In genomic region chr7:29364052-29364451, GRCm38 (mm10) we compare ENCODE assay signal across 8 mouse cellular contexts.
A peak's percentile ranks its signal among the peaks of the same experiment; 100 is the strongest.
DNase-seq lines count a peak whose midpoint lies in the region; ATAC-seq and TF ChIP-seq lines count a peak whose summit lies in the region.

No protein-coding gene starts in this region.

- TF ChIP-seq POLR2A in MEL (IDR thresholded peaks at IDR 0.05; ENCODE audit: control insufficient read depth in 1 of 2, insufficient read depth in 1 of 2, low read depth in 1 of 2, low read length in 2 of 2, poor library complexity in 1 of 2): no peak

- no peak overlapping the region for H3K4me3 ChIP-seq in hindbrain, embryonic 10.5 days
- no peak overlapping the region for H3K4me3 ChIP-seq in hindbrain, embryonic 13.5 days
- H3K4me3 ChIP-seq in MEL (ENCODE audit: control insufficient read depth in 1 of 2, insufficient read depth in 1 of 2, low read depth in 2 of 2, low read length in 2 of 2): no peak overlapping the region
- H3K4me3 ChIP-seq in hindbrain, embryonic 11.5 days (ENCODE audit: low read depth, low read length): no peak overlapping the region
- no peak overlapping the region for H3K4me3 ChIP-seq in liver, embryonic 16.5 days (ENCODE audit: low read depth, low read length)

- H3K27me3 ChIP-seq in hindbrain, embryonic 10.5 days (ENCODE audit: insufficient read depth, poor library complexity, severe bottlenecking): no peaks in the 10 kb centered on the region
- H3K27me3 ChIP-seq in hindbrain, embryonic 13.5 days: no peaks in the 10 kb centered on the region
- H3K27me3 ChIP-seq in MEL (ENCODE audit: control insufficient read depth in 1 of 2, insufficient read depth in 2 of 2, low read length in 2 of 2): no peaks in the 10 kb centered on the region
- no peaks in the 10 kb centered on the region for H3K27me3 ChIP-seq in hindbrain, embryonic 11.5 days (ENCODE audit: control insufficient read depth, insufficient read depth, low read length)
- no peaks in the 10 kb centered on the region for H3K27me3 ChIP-seq in liver, embryonic 16.5 days (ENCODE audit: control insufficient read depth, insufficient read depth, low read depth, low read length)

- H3K4me2 ChIP-seq in hindbrain, embryonic 13.5 days: no peak overlapping the region
- H3K4me2 ChIP-seq in hindbrain, embryonic 11.5 days (replicated peaks; ENCODE audit: low read depth, low read length): no peak overlapping the region
- H3K4me2 ChIP-seq in liver, embryonic 16.5 days (ENCODE audit: low read depth, low read length): no peak overlapping the region

- 18% methylated on average over 4 of the region's 4 CpGs for WGBS in hindbrain, embryonic 10.5 days
- 22% methylated on average over 4 of the region's 4 CpGs for WGBS in hindbrain, embryonic 13.5 days
- 31% methylated on average over 4 of the region's 4 CpGs for WGBS in hindbrain, embryonic 11.5 days
- 42% methylated on average over 4 of the region's 4 CpGs for WGBS in liver, embryonic 16.5 days (ENCODE audit: insufficient replicate concordance)

- H3K27ac ChIP-seq in hindbrain, embryonic 10.5 days: no peak overlapping the region
- no peak overlapping the region for H3K27ac ChIP-seq in hindbrain, embryonic 13.5 days
- H3K27ac ChIP-seq in MEL (ENCODE audit: control insufficient read depth, low read depth, low read length): no peak overlapping the region
- no peak overlapping the region for H3K27ac ChIP-seq in hindbrain, embryonic 11.5 days (ENCODE audit: low read depth, low read length)
- H3K27ac ChIP-seq in liver, embryonic 16.5 days (ENCODE audit: low read length): no peak overlapping the region

- H3K79me2 ChIP-seq in MEL (ENCODE audit: control insufficient read depth, insufficient read depth, low read length, poor library complexity): no peaks in the 10 kb centered on the region

- peak; percentile 48 to 74 (median 64) for TF ChIP-seq CTCF in MEL (IDR thresholded peaks at IDR 0.05 in 2 of 3, conservative IDR thresholded peaks at IDR 0.05 in 1 of 3; ENCODE audit: control insufficient read depth in 1 of 3, insufficient read depth in 1 of 3, low read depth in 2 of 3, low read length in 3 of 3, poor library complexity in 1 of 3, severe bottlenecking in 1 of 3)

- peaks cover 40% of the 10 kb centered on the region for H3K36me3 ChIP-seq in hindbrain, embryonic 10.5 days
- H3K36me3 ChIP-seq in hindbrain, embryonic 13.5 days: peaks cover 29% of the 10 kb centered on the region
- no peaks in the 10 kb centered on the region for H3K36me3 ChIP-seq in MEL (ENCODE audit: control insufficient read depth in 1 of 2, insufficient read depth in 2 of 2, low read length in 2 of 2)
- H3K36me3 ChIP-seq in hindbrain, embryonic 11.5 days (ENCODE audit: control insufficient read depth, insufficient read depth, low read length): no peaks in the 10 kb centered on the region
- no peaks in the 10 kb centered on the region for H3K36me3 ChIP-seq in liver, embryonic 16.5 days (ENCODE audit: control insufficient read depth, insufficient read depth)

- TF ChIP-seq RAD21 in MEL (IDR thresholded peaks at IDR 0.05; ENCODE audit: low read depth, low read length): peak; percentile 59

- TF ChIP-seq EP300 in MEL (IDR thresholded peaks at IDR 0.05; ENCODE audit: low read depth in 1 of 2, low read length in 2 of 2): no peak

- peaks cover 10% of the 10 kb centered on the region; the same call in 1 of the 2 replicates for H3K4me1 ChIP-seq in hindbrain, embryonic 10.5 days (replicated peaks)
- H3K4me1 ChIP-seq in hindbrain, embryonic 13.5 days (replicated peaks): peaks cover 21% of the 10 kb centered on the region
- H3K4me1 ChIP-seq in MEL (ENCODE audit: control insufficient read depth in 1 of 2, insufficient read depth in 2 of 2, low read length in 2 of 2): no peaks in the 10 kb centered on the region
- H3K4me1 ChIP-seq in hindbrain, embryonic 11.5 days (replicated peaks; ENCODE audit: control insufficient read depth, insufficient read depth, low read length): no peaks in the 10 kb centered on the region
- H3K4me1 ChIP-seq in liver, embryonic 16.5 days (ENCODE audit: control insufficient read depth, low read depth, low read length): no peaks in the 10 kb centered on the region

- ATAC-seq in hindbrain, embryonic 13.5 days (ENCODE audit: low FRiP score): no peak
- peak; percentile 57; the same call in 1 of the 2 replicates for ATAC-seq in hindbrain, embryonic 11.5 days (ENCODE audit: low FRiP score)
- peak; percentile 53; the same call in 1 of the 2 replicates for ATAC-seq in liver, embryonic 16.5 days (ENCODE audit: low read depth)

- peak; percentile 48 for DNase-seq in hindbrain, embryonic 10.5 days (ENCODE audit: low spot score)
- peak; percentile 45 for DNase-seq in MEL (ENCODE audit: low read depth, low spot score)
- DNase-seq in cerebellum, adult 9-11 months: peak; percentile 75
- DNase-seq in hindbrain, embryonic 11.5 days (ENCODE audit: low spot score): peak; percentile 62
- peak; percentile 46 to 61 for DNase-seq in right cerebral cortex, postnatal 36 days (ENCODE audit: low spot score in 2 of 2)
- no peak for DNase-seq in B cell, adult 2 months

- H3K9ac ChIP-seq in hindbrain, embryonic 13.5 days: no peak overlapping the region
- no peak overlapping the region for H3K9ac ChIP-seq in MEL (ENCODE audit: control insufficient read depth, low read depth, low read length, poor library complexity, severe bottlenecking)
- H3K9ac ChIP-seq in hindbrain, embryonic 11.5 days (ENCODE audit: low read depth, low read length): no peak overlapping the region
- H3K9ac ChIP-seq in liver, embryonic 16.5 days (ENCODE audit: low read depth, low read length): no peak overlapping the region

- no peaks in the 10 kb centered on the region for H3K9me3 ChIP-seq in hindbrain, embryonic 10.5 days
- no peaks in the 10 kb centered on the region for H3K9me3 ChIP-seq in hindbrain, embryonic 13.5 days
- H3K9me3 ChIP-seq in MEL (replicated peaks; ENCODE audit: insufficient read depth, low read length): no peaks in the 10 kb centered on the region
- no peaks in the 10 kb centered on the region for H3K9me3 ChIP-seq in hindbrain, embryonic 11.5 days (ENCODE audit: control insufficient read depth, low read length)
- H3K9me3 ChIP-seq in liver, embryonic 16.5 days (replicated peaks; ENCODE audit: control insufficient read depth, low read length): no peaks in the 10 kb centered on the region

TF ChIP-seq in MEL, 35 proteins besides CTCF, POLR2A, EP300 and RAD21:
- peak; percentile 44 for TF ChIP-seq ZC3H11A (IDR thresholded peaks at IDR 0.05; ENCODE audit: low read depth, low read length)
- no peak for TF ChIP-seq TCF12 (IDR thresholded peaks at IDR 0.05; ENCODE audit: low read depth, low read length)
- TF ChIP-seq USF1 (IDR thresholded peaks at IDR 0.05; ENCODE audit: low read depth, low read length): no peak
- peak; percentile 58 for TF ChIP-seq SMC3 (IDR thresholded peaks at IDR 0.05; ENCODE audit: low read depth, low read length)
- TF ChIP-seq MXI1 (IDR thresholded peaks at IDR 0.05; ENCODE audit: low read depth, low read length): no peak
TF ChIP-seq in MEL: peak in this region for 2.

Comparison
In these comparisons a context has a peak if more than half of its experiments do, and no peak if none do; other contexts are left out.
1. DNase-seq: peak in hindbrain, embryonic 10.5 days (single experiment), MEL (single experiment), cerebellum, adult 9-11 months (single experiment), hindbrain, embryonic 11.5 days (single experiment) and right cerebral cortex, postnatal 36 days (2 of 2); none in B cell, adult 2 months (0 of 2).